Mouse (Mus musculus) WW6 (cell line): ENCODE measurements around the gene Cenpf.

Experiments
- DNase-seq: peaks from one replicate; pipeline ENCODE4 v3.0.0-alpha.2; 2013; ENCODE audit warnings: low read depth, low spot score

Cenpf gene

GRCm38 (mm10) chr1:189631906-189632675 is 55.8 kb downstream of the Cenpf start:
- no peak for DNase-seq

GRCm38 (mm10) chr1:189630026-189630425 is 57.9 kb downstream of the Cenpf start:
- no peak for DNase-seq

- peak; percentile 46 for DNase-seq
These were observed 59.7 kb downstream of the Cenpf start for GRCm38 (mm10) chr1:189627976-189628768.

- no peak for DNase-seq
These were observed 63.1 kb downstream of the Cenpf start for GRCm38 (mm10) chr1:189624756-189625155.

- no peak for DNase-seq
These were observed 68.7 kb downstream of the Cenpf start for GRCm38 (mm10) chr1:189618970-189619740.

GRCm38 (mm10) chr1:189617381-189617780 is 70.5 kb downstream of the Cenpf start:
- DNase-seq: no peak

- DNase-seq: no peak
These were observed 72.6 kb downstream of the Cenpf start for GRCm38 (mm10) chr1:189615246-189615645.

- no peak for DNase-seq
These were observed 74.8 kb downstream of the Cenpf start for GRCm38 (mm10) chr1:189613076-189613475.

GRCm38 (mm10) chr1:189611775-189612174 is 76.1 kb downstream of the Cenpf start:
- no peak for DNase-seq

GRCm38 (mm10) chr1:189608640-189609039 is 79.2 kb downstream of the Cenpf start:
- no peak for DNase-seq

GRCm38 (mm10) chr1:189608039-189608438 is 79.8 kb downstream of the Cenpf start:
- DNase-seq: no peak

GRCm38 (mm10) chr1:189605598-189606126 is 82.2 kb downstream of the Cenpf start:
- no peak for DNase-seq

GRCm38 (mm10) chr1:189597096-189597495 is 90.8 kb downstream of the Cenpf start:
- DNase-seq: no peak
